Mouse (Mus musculus) forebrain, embryonic 16.5 days (tissue): ENCODE measurements around the gene Rsu1. TPM values are rescaled to one million over a fixed set of nuclear protein-coding genes. Genes with fewer than 3 reads are reported as not detected.

ENCODE experiments used
- ATAC-seq: fragments of 200-750 bp; cut with Nextera tagmentation; 2 replicates; pipeline ENCODE4 v1.8.0; 2017; ENCODE audit warnings: mild to moderate bottlenecking, moderate library complexity
- H3K27ac ChIP-seq: fragments of 300-500 bp; sonication (generic); 2 replicates; pipeline ENCODE4 v1.5.1; 2014; ENCODE audit warnings: low read length, control low read depth
- H3K27me3 ChIP-seq: fragments of 300-500 bp; sonication (generic); replicated peaks from 2 replicates; pipeline ENCODE4 v1.6.1; 2014; ENCODE audit warnings: low read length; ENCODE audit not compliant: control insufficient read depth, insufficient read depth
- H3K36me3 ChIP-seq: fragments of 300-500 bp; sonication (generic); 2 replicates; pipeline ENCODE4 v1.6.1; 2014; ENCODE audit not compliant: control insufficient read depth, insufficient read depth
- H3K4me1 ChIP-seq: fragments of 300-500 bp; sonication (generic); replicated peaks from 2 replicates; pipeline ENCODE4 v1.6.1; 2014; ENCODE audit warnings: low read length; ENCODE audit not compliant: control insufficient read depth, insufficient read depth
- H3K4me2 ChIP-seq: fragments of 300-500 bp; sonication (generic); 2 replicates; pipeline ENCODE4 v1.6.1; 2014; ENCODE audit warnings: mild to moderate bottlenecking, low read length, control low read depth
- H3K4me3 ChIP-seq: fragments of 300-500 bp; sonication (generic); replicated peaks from 2 replicates; pipeline ENCODE4 v1.5.1; 2014; ENCODE audit warnings: mild to moderate bottlenecking, low read length, control low read depth
- H3K9ac ChIP-seq: fragments of 300-500 bp; sonication (generic); replicated peaks from 2 replicates; pipeline ENCODE4 v1.6.1; 2014; ENCODE audit warnings: low read depth, low read length, control low read depth
- H3K9me3 ChIP-seq: fragments of 300-500 bp; sonication (generic); 2 replicates; pipeline ENCODE4 v1.6.1; 2016; ENCODE audit warnings: low read length; ENCODE audit not compliant: control insufficient read depth
- WGBS: fragments of 180-500 bp; shearing (Covaris S2); extraction: QIAGEN DNeasy Blood & Tissue Kit; methylation state at CpG from one replicate; pipeline ENCODE4 v1.1.7; 2014; 5-methylcytosine and 5-hydroxymethylcytosine counted together
- polyA plus RNA-seq: library from polyadenylated mRNA; unstranded; fragments of >200 nt; fragmentation: Nextera tagmentation; extraction: Ambion mirVana; gene quantifications from 2 replicates; pipeline ENCODE4 v1.2.1, GENCODE M21; 2015

Gene Rsu1
- polyA plus RNA-seq, 1 experiment from 2014 or later = 54.4 TPM

DNA sequence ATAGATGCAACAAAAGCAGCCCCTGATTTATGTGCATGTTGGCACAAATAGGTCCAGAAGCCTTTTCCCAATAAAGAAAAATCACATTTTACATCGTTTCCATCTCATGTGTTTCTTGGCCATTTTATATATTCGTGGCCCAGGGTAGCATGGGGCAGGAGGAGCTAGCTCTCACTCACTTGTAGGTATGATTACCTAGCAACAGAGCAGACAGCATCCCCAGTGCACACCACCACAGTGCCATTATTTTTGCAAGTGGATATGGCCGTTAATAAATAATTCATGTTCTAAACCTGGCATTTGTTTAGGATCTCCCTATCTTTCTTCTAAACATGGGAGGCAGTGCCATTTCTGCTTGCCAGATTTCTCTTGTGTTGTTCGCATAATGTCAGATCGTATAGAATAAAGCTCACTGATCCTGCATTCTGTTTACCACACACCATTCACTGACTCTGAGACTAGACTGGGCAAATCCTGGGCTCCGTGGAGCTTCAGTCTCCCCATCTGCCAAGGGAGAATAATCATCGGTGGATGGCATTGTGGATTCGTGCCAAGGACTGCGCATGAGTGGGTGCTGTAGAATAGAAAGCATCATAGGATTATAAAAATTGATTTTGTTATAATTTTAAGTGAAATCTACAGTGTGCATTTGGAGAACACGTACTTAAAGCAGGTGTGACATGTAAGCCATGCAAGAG lies 93.4 kb downstream of the Rsu1 start:
- WGBS = 39% methylated on average over 10 of the region's 10 CpGs
- Histone ChIP-seq H3K9ac (no peak overlapping the region), H3K9me3 (no peaks in the 10 kb centered on the region), H3K4me3 (no peak overlapping the region), H3K27ac (0 out of 2 replicates have a peak overlapping the region, but pooled peaks have one; percentile 46), H3K27me3 (no peaks in the 10 kb centered on the region), H3K4me1 (peaks cover 31% of the 10 kb centered on the region), H3K4me2 (no peak overlapping the region; the same call in 1 of the 2 replicates), H3K36me3 (no peaks in the 10 kb centered on the region)
- ATAC-seq = peak; percentile 76

DNA sequence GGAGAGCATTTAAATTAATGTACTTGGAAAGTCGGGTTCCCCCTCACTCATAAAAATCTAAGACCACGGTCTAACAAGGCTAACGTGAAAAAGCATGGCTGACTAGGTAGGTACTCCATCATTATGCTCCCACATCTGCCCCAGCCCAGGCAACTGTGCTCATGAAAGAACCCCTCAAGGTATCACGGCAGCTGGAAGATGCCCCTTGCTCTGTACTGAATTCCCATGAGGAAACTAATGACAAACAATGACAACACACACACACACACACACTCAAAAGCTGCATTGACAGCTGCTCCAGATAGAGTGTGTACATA lies 95.0 kb downstream of the Rsu1 start:
- H3K9me3 ChIP-seq = no peaks in the 10 kb centered on the region
- no peak overlapping the region for H3K4me3 ChIP-seq
- H3K27ac ChIP-seq = no peak overlapping the region
- H3K4me1 ChIP-seq = peaks cover 31% of the 10 kb centered on the region
- no peak for ATAC-seq
- H3K4me2 ChIP-seq = no peak overlapping the region
- H3K27me3 ChIP-seq = no peaks in the 10 kb centered on the region
- WGBS = 65% methylated on average over 4 of the region's 4 CpGs
- H3K36me3 ChIP-seq = no peaks in the 10 kb centered on the region
- no peak overlapping the region for H3K9ac ChIP-seq

DNA sequence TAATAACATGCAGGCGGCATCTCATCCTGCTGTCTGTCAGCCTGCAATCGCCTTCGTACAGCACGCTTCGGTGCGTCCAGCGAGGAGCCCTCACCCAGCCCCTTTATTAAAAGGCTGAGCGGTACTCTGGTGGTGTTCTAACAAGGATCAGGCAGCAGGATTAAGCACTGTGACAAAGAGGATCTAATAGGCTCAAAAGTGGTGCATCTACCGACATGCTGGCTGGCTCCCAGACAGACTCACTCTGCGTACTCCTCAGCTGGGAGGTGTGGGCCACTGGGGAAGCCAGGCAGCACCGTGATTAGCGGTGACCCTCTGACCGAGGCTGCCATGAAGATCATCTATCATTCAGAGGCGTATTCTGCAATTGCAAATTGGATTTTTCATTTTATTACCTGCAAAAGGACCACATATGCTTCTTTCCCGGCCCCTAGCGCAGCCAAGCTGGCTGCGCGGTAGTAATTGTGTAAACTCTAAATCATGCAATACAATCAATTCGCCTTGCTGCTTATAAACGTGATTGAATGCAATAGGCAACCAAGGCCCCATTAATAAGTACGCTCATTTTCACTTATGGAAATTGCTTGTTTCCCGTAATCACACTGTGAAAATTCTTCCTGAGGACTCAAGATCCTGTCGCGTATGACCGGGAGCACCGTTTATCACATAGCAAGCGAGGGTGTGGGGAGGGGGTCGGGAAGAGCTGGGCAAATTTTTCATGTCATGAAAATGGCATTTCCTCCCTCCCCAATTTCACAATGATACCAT lies 95.5 kb downstream of the Rsu1 start:
- 28% methylated on average over 28 of the region's 28 CpGs for WGBS
- Histone ChIP-seq H3K27me3 (no peaks in the 10 kb centered on the region), H3K4me1 (peaks cover 31% of the 10 kb centered on the region), H3K36me3 (no peaks in the 10 kb centered on the region), H3K27ac (no peak overlapping the region), H3K9ac (peak overlapping the region; percentile 20; the same call in 1 of the 2 replicates), H3K9me3 (no peaks in the 10 kb centered on the region), H3K4me3 (peak overlapping the region; percentile 21), H3K4me2 (peak overlapping the region; percentile 43)
- ATAC-seq = peak; percentile 64

DNA sequence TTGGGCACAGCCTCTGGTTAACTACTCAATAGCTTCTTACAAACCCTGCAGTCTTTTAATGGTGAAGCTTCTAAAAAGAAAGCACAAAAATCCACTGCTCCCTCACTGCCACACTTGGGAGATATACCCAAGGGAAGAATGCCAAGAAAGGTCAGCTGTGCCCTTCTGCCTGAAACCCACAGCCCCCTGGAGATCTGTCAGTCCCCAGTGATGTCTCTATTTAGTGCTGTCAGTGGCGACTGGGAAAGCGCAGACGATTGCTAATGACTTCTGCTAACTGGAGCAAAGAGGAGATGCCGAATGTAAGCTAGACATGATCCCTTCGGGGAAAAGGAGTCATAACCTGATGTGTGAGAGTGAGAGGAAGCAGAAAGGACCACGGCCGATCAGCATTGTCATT lies 96.8 kb downstream of the Rsu1 start:
- H3K4me2 ChIP-seq = peak overlapping the region; percentile 2; the same call in 1 of the 2 replicates
- H3K27me3 ChIP-seq = no peaks in the 10 kb centered on the region
- H3K27ac ChIP-seq = no peak overlapping the region
- 37% methylated on average over 7 of the region's 7 CpGs for WGBS
- H3K4me1 ChIP-seq = peaks cover 31% of the 10 kb centered on the region
- H3K9me3 ChIP-seq = no peaks in the 10 kb centered on the region
- no peaks in the 10 kb centered on the region for H3K36me3 ChIP-seq
- H3K4me3 ChIP-seq = no peak overlapping the region
- no peak for ATAC-seq
- no peak overlapping the region for H3K9ac ChIP-seq

DNA sequence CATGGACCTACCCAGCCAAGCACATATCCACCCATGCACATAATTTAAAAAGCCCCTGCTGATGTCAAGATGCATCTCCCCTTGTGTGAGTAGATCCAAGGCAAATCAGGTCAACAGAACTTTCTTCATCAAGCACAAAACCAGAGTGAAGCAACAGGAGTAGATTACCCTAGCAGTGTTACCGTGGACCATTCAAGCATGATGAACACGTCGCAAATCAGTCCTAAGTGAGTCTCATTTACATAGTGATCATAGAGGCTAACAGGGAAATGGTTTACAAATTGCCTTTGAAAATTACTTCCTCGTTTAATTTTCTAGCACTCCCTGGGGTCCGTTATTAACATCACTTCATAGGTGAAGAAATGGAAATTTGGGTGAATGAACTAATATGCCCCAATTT lies 100.6 kb downstream of the Rsu1 start:
- no peak for ATAC-seq
- Histone ChIP-seq H3K9ac (no peak overlapping the region), H3K9me3 (no peaks in the 10 kb centered on the region), H3K4me2 (no peak overlapping the region), H3K4me3 (no peak overlapping the region), H3K4me1 (peaks cover 14% of the 10 kb centered on the region), H3K27ac (no peak overlapping the region), H3K36me3 (no peaks in the 10 kb centered on the region), H3K27me3 (no peaks in the 10 kb centered on the region)
- 58% methylated on average over 5 of the region's 5 CpGs for WGBS

- Histone ChIP-seq H3K27ac (no peak overlapping the region), H3K36me3 (no peaks in the 10 kb centered on the region), H3K9ac (no peak overlapping the region), H3K4me2 (no peak overlapping the region), H3K4me3 (no peak overlapping the region), H3K4me1 (peaks cover 7% of the 10 kb centered on the region), H3K27me3 (no peaks in the 10 kb centered on the region), H3K9me3 (no peaks in the 10 kb centered on the region)
- ATAC-seq = no peak
- WGBS = 96% methylated on average over 6 of the region's 6 CpGs
These were observed 101.3 kb downstream of the Rsu1 start for GRCm38 (mm10) chr2:13169962-13170361.

GRCm38 (mm10) chr2:13169158-13169890 lies 101.9 kb downstream of the Rsu1 start:
- no peaks in the 10 kb centered on the region for H3K9me3 ChIP-seq
- H3K4me1 ChIP-seq = peaks cover 1% of the 10 kb centered on the region; the same call in 1 of the 2 replicates
- H3K9ac ChIP-seq = no peak overlapping the region
- H3K27ac ChIP-seq = no peak overlapping the region
- no peaks in the 10 kb centered on the region for H3K27me3 ChIP-seq
- no peak overlapping the region for H3K4me3 ChIP-seq
- WGBS = 80% methylated on average over 4 of the region's 4 CpGs
- ATAC-seq = no peak
- H3K36me3 ChIP-seq = no peaks in the 10 kb centered on the region
- no peak overlapping the region for H3K4me2 ChIP-seq

GRCm38 (mm10) chr2:13168743-13169142 lies 102.5 kb downstream of the Rsu1 start:
- no peak overlapping the region for H3K27ac ChIP-seq
- H3K9me3 ChIP-seq = no peaks in the 10 kb centered on the region
- no peak overlapping the region for H3K4me3 ChIP-seq
- no peaks in the 10 kb centered on the region for H3K36me3 ChIP-seq
- no peaks in the 10 kb centered on the region for H3K4me1 ChIP-seq
- no peak overlapping the region for H3K4me2 ChIP-seq
- H3K9ac ChIP-seq = no peak overlapping the region
- WGBS = 47% methylated on average over 5 of the region's 5 CpGs
- no peak for ATAC-seq
- no peaks in the 10 kb centered on the region for H3K27me3 ChIP-seq

DNA sequence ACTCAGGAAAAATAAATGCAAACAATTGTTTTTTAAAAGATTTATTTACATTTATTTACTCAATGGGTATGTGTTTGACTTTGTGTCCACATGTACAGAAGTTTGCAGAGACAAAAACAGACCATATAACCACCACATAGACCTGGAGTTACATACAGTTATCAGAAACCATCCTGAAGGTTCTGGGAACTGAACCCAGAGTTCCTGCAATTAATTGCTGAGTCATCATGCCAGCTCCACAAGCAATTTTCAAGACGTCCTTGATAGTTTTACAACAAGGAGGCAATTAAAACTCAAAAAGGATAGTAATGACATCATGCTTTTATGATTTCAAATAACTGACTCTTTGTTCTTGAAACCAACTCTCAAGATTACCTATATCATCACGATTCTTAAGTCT lies 109.5 kb downstream of the Rsu1 start:
- 73% methylated on average over 2 of the region's 2 CpGs for WGBS
- ATAC-seq = no peak
- H3K9ac ChIP-seq = no peak overlapping the region

More for the DNA sequence above, 109.5 kb downstream of the Rsu1 start:
- no peak overlapping the region for H3K27ac ChIP-seq
- H3K27me3 ChIP-seq = no peaks in the 10 kb centered on the region
- H3K4me1 ChIP-seq = no peaks in the 10 kb centered on the region
- no peaks in the 10 kb centered on the region for H3K36me3 ChIP-seq
- no peak overlapping the region for H3K4me2 ChIP-seq
- no peaks in the 10 kb centered on the region for H3K9me3 ChIP-seq
- H3K4me3 ChIP-seq = no peak overlapping the region
